Mouse (Mus musculus): Measurements from ENCODE around the gene Gm21987. TPM values are rescaled to one million over a fixed set of nuclear protein-coding genes. Genes with fewer than 3 reads are reported as not detected.

Gm21987 gene
- total RNA-seq, 1 experiment = not detected

GRCm38 (mm10) chr16:38352851-38353250, 6.0 kb downstream of the Gm21987 start:
- DNase-seq (ENCODE audit: low read depth, low spot score) = no peak
- TF ChIP-seq CHD2 (IDR thresholded peaks at IDR 0.05; ENCODE audit: low read depth, low read length) (no peak), ZC3H11A (IDR thresholded peaks at IDR 0.05; ENCODE audit: borderline replicate concordance, low read depth, low read length) (no peak), MAFK (IDR thresholded peaks at IDR 0.05; ENCODE audit: insufficient read depth, low read depth, low read length) (no peak), ZNF384 (IDR thresholded peaks at IDR 0.05; ENCODE audit: low read depth, low read length) (no peak), HCFC1 (IDR thresholded peaks at IDR 0.05; ENCODE audit: borderline replicate concordance, insufficient read depth, low read length) (no peak)
- Histone ChIP-seq H3K9me3 (ENCODE audit: control insufficient read depth, insufficient read depth, low read depth, low read length) (no peaks in the 10 kb centered on the region), H3K9ac (ENCODE audit: insufficient read depth, low read depth, low read length, poor library complexity, severe bottlenecking) (no peak overlapping the region), H3K4me3 (ENCODE audit: insufficient read depth in 1 of 2, low read depth in 1 of 2, low read length in 2 of 2, poor library complexity in 1 of 2, severe bottlenecking in 1 of 2) (no peak overlapping the region), H3K27ac (ENCODE audit: insufficient read depth, low read depth, low read length, poor library complexity, severe bottlenecking) (no peak overlapping the region), H3K36me3 (ENCODE audit: control insufficient read depth, insufficient read depth, low read length, poor library complexity, severe bottlenecking) (peaks cover 22% of the 10 kb centered on the region), H3K4me1 (ENCODE audit: control insufficient read depth in 2 of 2, insufficient read depth in 2 of 2, low read length in 2 of 2, poor library complexity in 1 of 2) (peaks cover 1 to 4% of the 10 kb centered on the region in 2 experiments; a peak in 1 of 4 replicates)
- in situ Hi-C loops (cut with MboI; ENCODE audit: low sequenced_read_pairs in 2 of 2, unreplicated experiment in 2 of 2) = no loop called here

DNA sequence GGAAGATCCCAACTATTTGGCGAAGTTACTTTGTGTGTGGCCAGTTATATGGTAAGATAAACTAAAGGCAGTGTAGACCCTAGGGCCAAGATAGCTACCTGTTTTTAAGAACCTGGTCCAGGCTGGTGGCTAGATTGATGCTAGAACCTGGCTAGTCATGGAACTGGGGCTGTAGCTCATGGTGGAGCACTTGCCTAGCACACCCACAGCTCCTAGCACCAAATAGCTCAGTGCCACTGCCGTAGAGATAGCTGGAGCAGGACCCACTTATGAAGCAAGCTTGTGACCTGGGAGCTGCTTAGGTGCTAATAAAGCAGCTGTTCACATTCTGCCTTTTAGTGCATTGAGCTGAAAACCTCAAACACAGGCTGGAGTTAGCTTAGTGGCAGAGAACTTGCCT, 6.8 kb downstream of the Gm21987 start:
- in situ Hi-C loops (cut with MboI; ENCODE audit: low sequenced_read_pairs in 2 of 2, unreplicated experiment in 2 of 2) = no loop called here
- DNase-seq (ENCODE audit: low read depth, low spot score) = no peak
- Histone ChIP-seq H3K4me3 (ENCODE audit: insufficient read depth in 1 of 2, low read depth in 1 of 2, low read length in 2 of 2, poor library complexity in 1 of 2, severe bottlenecking in 1 of 2) (no peak overlapping the region), H3K36me3 (ENCODE audit: control insufficient read depth, insufficient read depth, low read length, poor library complexity, severe bottlenecking) (peaks cover 22% of the 10 kb centered on the region), H3K4me1 (ENCODE audit: control insufficient read depth in 2 of 2, insufficient read depth in 2 of 2, low read length in 2 of 2, poor library complexity in 1 of 2) (0 out of 4 replicates have a peak, but pooled peaks cover 0 to 1% of the 10 kb centered on the region in 2 experiments), H3K9me3 (ENCODE audit: control insufficient read depth, insufficient read depth, low read depth, low read length) (no peaks in the 10 kb centered on the region), H3K9ac (ENCODE audit: insufficient read depth, low read depth, low read length, poor library complexity, severe bottlenecking) (no peak overlapping the region), H3K27ac (ENCODE audit: insufficient read depth, low read depth, low read length, poor library complexity, severe bottlenecking) (no peak overlapping the region)
- TF ChIP-seq MAFK (IDR thresholded peaks at IDR 0.05; ENCODE audit: insufficient read depth, low read depth, low read length) = no peak
- TF ChIP-seq ZC3H11A (IDR thresholded peaks at IDR 0.05; ENCODE audit: borderline replicate concordance, low read depth, low read length) = no peak
- no peak for TF ChIP-seq CHD2 (IDR thresholded peaks at IDR 0.05; ENCODE audit: low read depth, low read length)
- no peak for TF ChIP-seq ZNF384 (IDR thresholded peaks at IDR 0.05; ENCODE audit: low read depth, low read length)
- no peak for TF ChIP-seq HCFC1 (IDR thresholded peaks at IDR 0.05; ENCODE audit: borderline replicate concordance, insufficient read depth, low read length)

DNA sequence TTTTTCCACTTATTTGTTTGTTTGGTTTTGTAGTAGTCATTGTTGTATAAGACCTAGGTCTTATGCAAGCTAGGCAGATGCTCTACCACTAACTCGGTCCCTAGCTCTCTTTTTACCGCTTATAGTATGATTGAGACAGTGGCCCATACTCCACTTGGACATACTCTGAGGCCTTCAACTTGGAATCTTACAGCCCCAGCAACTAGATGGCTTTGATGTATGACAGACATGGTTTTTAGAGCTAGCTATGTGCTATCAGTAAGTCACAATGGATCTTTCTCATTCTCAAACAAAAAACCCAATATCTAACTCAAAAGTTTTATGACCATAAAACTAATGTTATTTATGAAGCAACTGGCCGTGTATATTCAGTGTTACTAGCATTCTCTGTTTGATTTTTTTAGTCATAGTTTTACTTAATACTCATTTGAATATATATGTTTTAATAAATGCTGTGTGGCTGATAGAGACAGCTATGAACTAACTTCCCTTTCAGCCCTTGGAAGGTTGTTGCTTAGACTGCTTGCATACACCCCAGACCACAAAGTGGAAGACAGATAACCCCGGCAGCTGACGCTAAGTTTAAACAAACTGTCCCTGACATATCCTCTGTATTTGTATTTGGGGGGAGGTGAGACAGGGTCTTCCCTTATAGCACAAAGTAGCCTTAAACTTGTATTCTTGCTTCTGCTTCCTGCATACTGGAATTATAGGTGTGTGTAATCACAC, 7.5 kb downstream of the Gm21987 start:
- TF ChIP-seq ZC3H11A (IDR thresholded peaks at IDR 0.05; ENCODE audit: borderline replicate concordance, low read depth, low read length) = no peak
- no peak for TF ChIP-seq MAFK (IDR thresholded peaks at IDR 0.05; ENCODE audit: insufficient read depth, low read depth, low read length)
- no peak for TF ChIP-seq CHD2 (IDR thresholded peaks at IDR 0.05; ENCODE audit: low read depth, low read length)

DNA sequence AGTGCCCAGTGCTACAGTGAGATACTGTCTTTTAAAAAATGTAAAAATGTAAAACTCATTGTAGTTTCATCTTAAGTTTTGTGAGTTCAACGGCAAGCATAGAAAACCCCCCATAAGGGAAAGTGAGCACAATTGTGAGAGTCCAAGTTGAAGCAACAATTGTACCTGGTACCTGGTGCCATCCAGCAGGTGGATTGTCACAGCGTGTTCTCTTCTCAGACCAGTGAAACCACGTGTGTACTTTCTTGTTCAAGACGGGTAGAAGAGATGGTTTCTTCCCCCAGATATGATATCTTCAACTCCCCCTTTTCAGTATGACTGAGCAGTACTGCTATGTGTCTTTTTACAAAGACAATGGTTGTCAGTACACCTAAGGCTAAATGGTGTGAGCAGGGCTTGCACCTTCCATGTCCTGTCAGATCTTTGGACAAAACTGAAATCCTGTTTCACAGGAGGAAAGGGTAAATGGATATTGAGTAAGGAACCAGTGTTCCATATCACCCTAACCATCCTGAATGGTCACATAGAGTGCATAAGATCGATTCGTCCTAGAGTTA, 11.5 kb downstream of the Gm21987 start:
- in situ Hi-C loops (cut with MboI; ENCODE audit: low sequenced_read_pairs in 2 of 2, unreplicated experiment in 2 of 2) = no loop called here
- H3K36me3 ChIP-seq (ENCODE audit: control insufficient read depth, insufficient read depth, low read length, poor library complexity, severe bottlenecking) = peaks cover 3% of the 10 kb centered on the region; the same call in 1 of the 2 replicates
- no peaks in the 10 kb centered on the region for H3K4me1 ChIP-seq (ENCODE audit: control insufficient read depth in 2 of 2, insufficient read depth in 2 of 2, low read length in 2 of 2, poor library complexity in 1 of 2)

More for the DNA sequence above, 7.5 kb downstream of the Gm21987 start:
- in situ Hi-C loops (cut with MboI; ENCODE audit: low sequenced_read_pairs in 2 of 2, unreplicated experiment in 2 of 2) = no loop called here
- no peak overlapping the region for H3K9ac ChIP-seq (ENCODE audit: insufficient read depth, low read depth, low read length, poor library complexity, severe bottlenecking)
- DNase-seq (ENCODE audit: low read depth, low spot score) = no peak
- H3K4me3 ChIP-seq (ENCODE audit: insufficient read depth in 1 of 2, low read depth in 1 of 2, low read length in 2 of 2, poor library complexity in 1 of 2, severe bottlenecking in 1 of 2) = no peak overlapping the region
- no peak overlapping the region for H3K27ac ChIP-seq (ENCODE audit: insufficient read depth, low read depth, low read length, poor library complexity, severe bottlenecking)
- 0 out of 4 replicates have a peak, but pooled peaks cover 0 to 1% of the 10 kb centered on the region in 2 experiments for H3K4me1 ChIP-seq (ENCODE audit: control insufficient read depth in 2 of 2, insufficient read depth in 2 of 2, low read length in 2 of 2, poor library complexity in 1 of 2)
- H3K9me3 ChIP-seq (ENCODE audit: control insufficient read depth, insufficient read depth, low read depth, low read length) = no peaks in the 10 kb centered on the region
- H3K36me3 ChIP-seq (ENCODE audit: control insufficient read depth, insufficient read depth, low read length, poor library complexity, severe bottlenecking) = peaks cover 18% of the 10 kb centered on the region

More for the DNA sequence above, 11.5 kb downstream of the Gm21987 start:
- TF ChIP-seq HCFC1 (IDR thresholded peaks at IDR 0.05; ENCODE audit: borderline replicate concordance, insufficient read depth, low read length) (no peak), ZC3H11A (IDR thresholded peaks at IDR 0.05; ENCODE audit: borderline replicate concordance, low read depth, low read length) (no peak), ZNF384 (IDR thresholded peaks at IDR 0.05; ENCODE audit: low read depth, low read length) (no peak)
- Histone ChIP-seq H3K9me3 (ENCODE audit: control insufficient read depth, insufficient read depth, low read depth, low read length) (no peaks in the 10 kb centered on the region), H3K9ac (ENCODE audit: insufficient read depth, low read depth, low read length, poor library complexity, severe bottlenecking) (no peak overlapping the region), H3K4me3 (ENCODE audit: insufficient read depth in 1 of 2, low read depth in 1 of 2, low read length in 2 of 2, poor library complexity in 1 of 2, severe bottlenecking in 1 of 2) (no peak overlapping the region), H3K27ac (ENCODE audit: insufficient read depth, low read depth, low read length, poor library complexity, severe bottlenecking) (no peak overlapping the region)
- DNase-seq (ENCODE audit: low read depth, low spot score) = no peak

All from ES-E14 (cell line).